Mouse (Mus musculus): ENCODE measurements around the gene Jsrp1. TPM values are rescaled to one million over a fixed set of nuclear protein-coding genes. Genes with fewer than 3 reads are reported as not detected.

The Jsrp1 gene
- polyA plus RNA-seq, 1 experiment from 2014 or later: 0.80 TPM

DNA sequence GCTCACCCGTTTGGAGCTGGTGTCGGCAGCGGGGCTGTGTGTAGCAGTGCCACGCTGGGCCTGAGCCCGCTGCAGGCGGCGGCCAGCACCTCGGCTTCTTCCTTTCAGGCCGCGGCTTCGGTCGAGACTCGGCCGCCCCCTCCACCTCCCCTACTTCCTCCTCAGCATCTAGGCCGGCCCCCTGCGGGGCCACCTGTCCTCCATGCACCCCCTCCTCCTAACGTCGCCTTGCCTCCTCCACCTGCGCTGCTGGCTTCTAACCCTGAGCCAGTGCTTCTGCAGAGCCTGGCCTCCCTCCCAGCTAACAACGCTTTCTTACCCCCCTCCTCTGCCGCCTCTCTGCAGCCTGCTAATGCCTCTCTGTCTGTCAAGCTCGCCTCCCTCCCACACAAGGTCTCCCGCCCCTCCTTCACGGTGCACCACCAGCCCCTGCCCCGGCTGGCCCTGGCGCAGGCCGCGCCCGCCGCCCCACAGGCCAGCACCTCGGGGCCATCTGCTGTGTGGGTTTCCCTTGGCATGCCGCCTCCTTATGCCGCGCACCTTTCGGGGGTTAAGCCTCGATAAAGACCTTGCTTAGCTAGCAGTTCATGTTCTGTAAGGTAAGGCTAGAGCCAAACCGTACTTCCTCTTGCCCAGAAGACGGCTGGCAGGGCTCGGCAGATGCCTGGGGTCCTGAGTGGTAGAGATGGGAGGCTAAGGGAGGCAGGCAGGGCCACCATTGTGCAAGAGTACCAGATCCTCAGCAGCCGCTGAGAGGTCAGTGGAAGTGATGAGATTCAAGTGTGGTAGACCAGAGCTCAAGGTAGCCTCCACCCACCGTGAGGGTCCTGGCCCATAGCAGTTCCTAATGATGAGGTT lies 20.9 kb downstream of the Jsrp1 start:
- Histone ChIP-seq H3K9me3 (replicated peaks) (no peaks in the 10 kb centered on the region), H3K27me3 (ENCODE audit: low read depth, poor library complexity, severe bottlenecking) (no peaks in the 10 kb centered on the region), H3K4me3 (peak overlapping the region; percentile 13; the same call in 1 of the 2 replicates), H3K27ac (peak overlapping the region; percentile 1; the same call in 1 of the 2 replicates), H3K36me3 (peaks cover 98% of the 10 kb centered on the region), H3K4me1 (peaks cover 36% of the 10 kb centered on the region)
- no peak for DNase-seq (ENCODE audit: low spot score)
- 74% methylated on average over 41 of the region's 41 CpGs for WGBS

DNA sequence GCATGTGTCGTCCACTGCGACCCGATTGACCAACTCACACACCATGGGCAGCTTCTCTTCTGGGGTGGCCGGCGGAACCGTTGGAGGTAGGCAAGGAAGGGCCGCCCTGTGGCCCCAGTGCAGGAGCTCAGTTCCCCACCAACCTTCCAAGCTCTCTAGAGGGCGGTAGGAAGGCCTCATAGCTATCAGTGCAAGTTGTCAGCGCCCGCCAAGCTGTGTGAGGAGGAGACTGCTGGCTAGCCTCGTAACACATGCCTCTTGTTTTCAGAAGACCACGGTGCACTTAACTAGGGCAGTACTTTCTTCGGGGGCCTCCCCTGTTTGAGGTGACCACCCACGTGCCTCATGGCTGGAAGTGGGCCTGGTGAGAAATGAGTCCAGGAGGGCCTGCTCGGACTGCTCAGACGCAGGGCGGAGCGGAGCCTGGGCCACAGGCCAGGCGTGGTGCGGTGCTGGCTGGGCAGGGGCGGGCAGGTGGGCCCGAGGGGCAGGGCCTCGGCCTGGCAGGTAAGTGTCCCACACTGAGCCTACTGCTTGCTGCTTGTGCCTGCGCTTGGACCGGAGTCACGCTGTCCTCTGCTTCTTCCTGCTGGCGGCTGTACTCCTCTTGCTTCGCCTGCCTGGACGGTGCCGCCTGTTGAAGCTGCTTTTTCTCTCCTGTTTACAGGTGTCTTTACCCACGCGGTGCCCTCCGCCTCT lies 21.7 kb downstream of the Jsrp1 start:
- H3K9me3 ChIP-seq (replicated peaks): no peaks in the 10 kb centered on the region
- H3K4me1 ChIP-seq: peaks cover 28% of the 10 kb centered on the region
- no peak for DNase-seq (ENCODE audit: low spot score)
- H3K27me3 ChIP-seq (ENCODE audit: low read depth, poor library complexity, severe bottlenecking): no peaks in the 10 kb centered on the region
- peak overlapping the region; percentile 1 for H3K27ac ChIP-seq
- peak overlapping the region; percentile 13 for H3K4me3 ChIP-seq
- WGBS: 83% methylated on average over 33 of the region's 33 CpGs
- peaks cover 100% of the 10 kb centered on the region for H3K36me3 ChIP-seq

- Histone ChIP-seq H3K36me3 (peaks cover 100% of the 10 kb centered on the region), H3K9me3 (replicated peaks) (no peaks in the 10 kb centered on the region), H3K27me3 (ENCODE audit: low read depth, poor library complexity, severe bottlenecking) (no peaks in the 10 kb centered on the region), H3K4me3 (peak overlapping the region; percentile 4; the same call in 1 of the 2 replicates), H3K27ac (no peak overlapping the region), H3K4me1 (peaks cover 21% of the 10 kb centered on the region; the same call in 1 of the 2 replicates)
- DNase-seq (ENCODE audit: low spot score): no peak
- WGBS: 84% methylated on average over 19 of the region's 19 CpGs
Measured at GRCm38 (mm10) chr10:80790761-80791404, 22.4 kb downstream of the Jsrp1 start.

DNA sequence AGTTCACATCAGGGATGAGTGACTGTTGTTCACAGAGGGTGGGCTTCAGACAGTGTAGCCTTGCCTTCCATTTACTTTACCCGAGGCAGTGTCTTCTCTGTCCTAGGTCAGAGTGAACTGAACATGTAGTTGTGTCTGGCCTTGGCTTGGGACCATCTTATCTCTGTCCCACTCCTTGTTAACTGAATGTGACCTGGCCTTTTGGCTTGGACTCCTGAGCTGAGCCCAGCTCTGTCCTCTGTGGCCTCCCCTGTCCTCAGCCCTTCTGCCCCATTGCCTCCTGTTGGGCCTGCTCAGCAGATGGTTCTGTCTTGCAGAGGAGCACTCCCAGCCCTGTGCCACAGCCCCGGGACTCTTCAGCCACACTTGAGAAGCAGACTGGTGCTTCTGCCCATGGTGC lies 25.8 kb downstream of the Jsrp1 start:
- Histone ChIP-seq H3K27me3 (ENCODE audit: low read depth, poor library complexity, severe bottlenecking) (no peaks in the 10 kb centered on the region), H3K27ac (no peak overlapping the region), H3K9me3 (replicated peaks) (no peaks in the 10 kb centered on the region), H3K4me1 (peaks cover 15% of the 10 kb centered on the region; the same call in 1 of the 2 replicates), H3K4me3 (no peak overlapping the region), H3K36me3 (peaks cover 100% of the 10 kb centered on the region)
- WGBS: 81% methylated on average over 2 of the region's 2 CpGs
- DNase-seq (ENCODE audit: low spot score): no peak

DNA sequence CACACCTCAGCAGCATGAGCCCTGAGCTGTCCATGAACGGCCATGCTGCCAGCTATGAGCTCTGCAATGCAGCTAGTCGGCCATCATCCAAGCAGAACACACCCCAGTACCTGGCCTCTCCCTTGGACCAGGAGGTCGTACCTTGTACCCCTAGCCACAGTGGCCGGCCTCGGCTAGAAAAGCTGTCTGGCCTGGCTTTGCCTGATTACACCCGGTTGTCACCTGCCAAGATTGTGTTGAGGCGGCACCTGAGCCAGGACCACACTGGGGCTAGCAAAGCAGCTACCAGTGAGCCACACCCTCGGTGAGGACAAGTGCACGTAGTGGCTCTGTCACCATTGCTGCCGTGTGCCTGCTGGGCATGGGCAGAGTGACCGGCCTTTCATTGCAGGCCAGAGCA lies 27.3 kb downstream of the Jsrp1 start:
- peaks cover 100% of the 10 kb centered on the region for H3K36me3 ChIP-seq
- H3K27me3 ChIP-seq (ENCODE audit: low read depth, poor library complexity, severe bottlenecking): no peaks in the 10 kb centered on the region
- H3K27ac ChIP-seq: no peak overlapping the region
- DNase-seq (ENCODE audit: low spot score): no peak
- H3K4me3 ChIP-seq: 0 out of 2 replicates have a peak overlapping the region, but pooled peaks have one; percentile 1
- 94% methylated on average over 11 of the region's 11 CpGs for WGBS
- no peaks in the 10 kb centered on the region for H3K9me3 ChIP-seq (replicated peaks)
- H3K4me1 ChIP-seq: peaks cover 6% of the 10 kb centered on the region; the same call in 1 of the 2 replicates

DNA sequence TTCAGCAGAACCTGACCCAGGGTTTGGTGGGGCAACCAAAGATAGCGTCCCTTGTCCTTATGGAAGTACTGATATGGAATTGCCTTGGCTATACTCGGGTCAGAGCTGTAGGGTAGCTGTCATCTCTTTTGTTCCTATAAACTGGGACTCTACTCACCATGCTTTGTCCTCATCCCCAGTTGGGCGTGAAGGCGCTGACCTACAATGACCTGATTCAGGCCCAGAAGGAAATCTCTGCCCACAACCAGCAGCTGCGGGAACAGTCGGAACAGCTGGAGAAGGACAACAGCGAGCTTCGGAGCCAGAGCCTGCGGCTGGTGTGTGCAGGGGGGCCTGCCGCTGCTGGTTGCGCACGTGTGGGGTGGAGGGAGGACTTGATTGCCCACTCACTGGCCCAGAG lies 28.4 kb downstream of the Jsrp1 start:
- peaks cover 100% of the 10 kb centered on the region for H3K36me3 ChIP-seq
- no peaks in the 10 kb centered on the region for H3K9me3 ChIP-seq (replicated peaks)

GRCm38 (mm10) chr10:80784302-80784701 lies 29.0 kb downstream of the Jsrp1 start:
- 97% methylated on average over 2 of the region's 2 CpGs for WGBS
- 0 out of 2 replicates have a peak overlapping the region, but pooled peaks have one; percentile 2 for H3K4me3 ChIP-seq
- no peak for DNase-seq (ENCODE audit: low spot score)
- H3K36me3 ChIP-seq: peaks cover 100% of the 10 kb centered on the region
- H3K9me3 ChIP-seq (replicated peaks): no peaks in the 10 kb centered on the region
- H3K27me3 ChIP-seq (ENCODE audit: low read depth, poor library complexity, severe bottlenecking): no peaks in the 10 kb centered on the region
- H3K4me1 ChIP-seq: no peaks in the 10 kb centered on the region
- H3K27ac ChIP-seq: no peak overlapping the region

More for the DNA sequence above, 28.4 kb downstream of the Jsrp1 start:
- no peak overlapping the region for H3K4me3 ChIP-seq
- 94% methylated on average over 12 of the region's 12 CpGs for WGBS
- H3K27me3 ChIP-seq (ENCODE audit: low read depth, poor library complexity, severe bottlenecking): no peaks in the 10 kb centered on the region
- no peak overlapping the region for H3K27ac ChIP-seq
- H3K4me1 ChIP-seq: no peaks in the 10 kb centered on the region
- DNase-seq (ENCODE audit: low spot score): no peak

GRCm38 (mm10) chr10:80779565-80779964 lies 33.7 kb downstream of the Jsrp1 start:
- Histone ChIP-seq H3K27me3 (ENCODE audit: low read depth, poor library complexity, severe bottlenecking) (no peaks in the 10 kb centered on the region), H3K4me3 (no peak overlapping the region), H3K4me1 (peaks cover 2% of the 10 kb centered on the region; the same call in 1 of the 2 replicates), H3K27ac (no peak overlapping the region), H3K36me3 (peaks cover 100% of the 10 kb centered on the region), H3K9me3 (replicated peaks) (no peaks in the 10 kb centered on the region)
- DNase-seq (ENCODE audit: low spot score): no peak

GRCm38 (mm10) chr10:80777123-80777522 lies 36.2 kb downstream of the Jsrp1 start:
- DNase-seq (ENCODE audit: low spot score): no peak
- H3K27me3 ChIP-seq (ENCODE audit: low read depth, poor library complexity, severe bottlenecking): no peaks in the 10 kb centered on the region
- no peaks in the 10 kb centered on the region for H3K9me3 ChIP-seq (replicated peaks)
- no peak overlapping the region for H3K4me3 ChIP-seq
- H3K36me3 ChIP-seq: peaks cover 100% of the 10 kb centered on the region
- 92% methylated on average over 5 of the region's 5 CpGs for WGBS
- H3K27ac ChIP-seq: no peak overlapping the region
- H3K4me1 ChIP-seq: peaks cover 19% of the 10 kb centered on the region

- no peak for DNase-seq (ENCODE audit: low spot score)
- no peaks in the 10 kb centered on the region for H3K27me3 ChIP-seq (ENCODE audit: low read depth, poor library complexity, severe bottlenecking)
- H3K4me1 ChIP-seq: peaks cover 19% of the 10 kb centered on the region
- no peak overlapping the region for H3K27ac ChIP-seq
- WGBS: 84% methylated on average over 6 of the region's 6 CpGs
- H3K4me3 ChIP-seq: no peak overlapping the region
- H3K9me3 ChIP-seq (replicated peaks): no peaks in the 10 kb centered on the region
- H3K36me3 ChIP-seq: peaks cover 100% of the 10 kb centered on the region
Measured at GRCm38 (mm10) chr10:80776358-80776869, 36.9 kb downstream of the Jsrp1 start.

GRCm38 (mm10) chr10:80775731-80776130 lies 37.6 kb downstream of the Jsrp1 start:
- Histone ChIP-seq H3K4me1 (peaks cover 19% of the 10 kb centered on the region), H3K27me3 (ENCODE audit: low read depth, poor library complexity, severe bottlenecking) (no peaks in the 10 kb centered on the region), H3K36me3 (peaks cover 100% of the 10 kb centered on the region), H3K4me3 (no peak overlapping the region), H3K27ac (no peak overlapping the region), H3K9me3 (replicated peaks) (no peaks in the 10 kb centered on the region)
- WGBS: 88% methylated on average over 4 of the region's 4 CpGs
- DNase-seq (ENCODE audit: low spot score): no peak

DNA sequence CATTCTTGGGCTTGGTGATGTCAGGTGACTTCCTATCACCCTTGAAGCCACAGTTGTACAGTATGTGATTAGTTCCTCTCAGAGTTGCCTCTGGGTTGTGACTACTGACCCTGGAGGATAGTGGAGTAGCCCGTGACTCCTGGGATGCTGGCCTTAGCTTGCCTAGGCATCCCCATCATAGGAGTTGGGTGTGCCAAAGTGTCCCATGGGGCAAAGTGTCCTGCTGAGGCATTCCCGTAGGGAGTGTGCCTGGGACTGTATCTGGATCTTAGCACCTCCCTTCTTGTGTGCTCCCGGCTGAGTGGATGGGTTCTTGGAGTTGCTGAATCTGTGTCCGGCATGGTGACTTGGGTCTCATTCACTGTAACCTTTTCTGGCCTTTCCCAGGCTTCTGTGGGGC lies 38.3 kb downstream of the Jsrp1 start:
- DNase-seq (ENCODE audit: low spot score): no peak
- Histone ChIP-seq H3K36me3 (peaks cover 100% of the 10 kb centered on the region), H3K4me1 (peaks cover 19% of the 10 kb centered on the region), H3K27me3 (ENCODE audit: low read depth, poor library complexity, severe bottlenecking) (no peaks in the 10 kb centered on the region), H3K4me3 (no peak overlapping the region), H3K27ac (no peak overlapping the region), H3K9me3 (replicated peaks) (no peaks in the 10 kb centered on the region)
- 82% methylated on average over 4 of the region's 4 CpGs for WGBS

Measured in limb, embryonic 10.5 days (tissue).